Mouse (Mus musculus) kidney, postnatal 14 days (tissue): Measurements from ENCODE around the gene Slc7a4.
A peak's percentile ranks its signal among the peaks of the same experiment; 100 is the strongest.
"Not testable (repeated sequence)": the region's sequence is repeated elsewhere in the genome, so short reads cannot be mapped to it uniquely, and the experiment has no call there.

ENCODE experiments used
- DNase-seq: peaks from one replicate; pipeline ENCODE4 v3.0.0; 2022; ENCODE audit warnings: mixed read lengths

Slc7a4 gene

DNA sequence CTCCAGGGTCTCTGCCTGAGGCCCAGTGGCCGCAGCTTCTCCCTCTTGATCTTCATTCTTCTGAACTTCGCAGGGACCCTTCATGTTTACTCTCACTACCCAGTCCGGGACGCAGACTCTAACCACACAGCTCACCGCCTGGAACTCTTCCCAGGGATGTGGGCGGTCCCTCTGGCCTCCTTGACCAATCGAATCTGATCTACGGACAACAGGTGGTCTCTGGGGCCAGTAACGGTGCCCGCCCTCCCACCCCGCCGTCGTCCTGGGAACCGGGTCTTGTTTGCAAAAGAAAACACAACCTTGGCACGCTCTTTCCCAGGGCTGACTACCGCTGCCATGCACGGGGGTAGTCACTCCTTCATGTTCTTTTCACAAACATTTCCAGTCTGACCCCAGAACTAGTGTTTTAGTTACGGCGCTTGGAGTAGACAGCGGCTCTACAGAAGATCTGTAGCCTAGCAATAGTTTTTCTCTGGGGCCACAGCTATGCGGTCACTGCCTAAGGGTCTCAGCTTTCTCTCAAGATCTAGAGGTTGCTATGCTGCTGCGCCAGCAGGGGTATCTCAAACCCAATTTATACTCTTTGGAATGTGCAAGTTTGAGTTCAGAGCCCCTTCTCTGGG is 21.8 kb downstream of the Slc7a4 start, which contains the start of gene Lrrc74b:
Gene Lrrc74b, minus strand, starts transcription at position 120 of the 623 bp plus-strand sequence.
- DNase-seq, result peak; percentile 62

DNA sequence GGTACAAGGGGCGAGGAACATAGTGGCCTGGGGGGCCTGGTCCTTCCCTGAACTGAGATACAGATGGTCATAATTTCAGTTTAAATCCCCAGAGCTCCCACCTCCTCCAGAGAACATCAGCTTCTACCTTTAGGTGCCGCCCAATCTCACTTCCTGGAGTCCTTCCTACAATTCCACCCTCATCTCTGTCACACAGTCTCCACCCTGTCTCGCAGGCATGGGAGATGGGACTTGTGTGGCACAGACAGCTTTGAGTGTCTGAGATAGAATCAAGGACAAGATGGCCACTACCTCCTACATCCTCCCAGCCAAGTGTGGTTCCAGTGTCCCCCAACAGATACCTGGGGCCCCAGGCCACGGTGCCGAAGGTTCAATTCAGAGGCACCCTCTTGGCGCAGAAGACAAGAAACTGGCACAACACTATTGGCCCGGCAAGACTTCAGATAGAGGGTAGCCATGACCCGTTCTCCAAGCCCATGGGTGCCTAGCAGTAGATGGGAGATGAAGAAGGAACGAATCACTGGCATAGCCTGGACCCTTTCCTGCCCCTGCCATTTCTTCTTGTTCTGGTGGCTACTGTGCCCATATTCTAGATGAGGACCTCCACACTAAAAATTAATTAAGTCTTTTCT is 23.5 kb downstream of the Slc7a4 start:
- DNase-seq, result no peak

DNA sequence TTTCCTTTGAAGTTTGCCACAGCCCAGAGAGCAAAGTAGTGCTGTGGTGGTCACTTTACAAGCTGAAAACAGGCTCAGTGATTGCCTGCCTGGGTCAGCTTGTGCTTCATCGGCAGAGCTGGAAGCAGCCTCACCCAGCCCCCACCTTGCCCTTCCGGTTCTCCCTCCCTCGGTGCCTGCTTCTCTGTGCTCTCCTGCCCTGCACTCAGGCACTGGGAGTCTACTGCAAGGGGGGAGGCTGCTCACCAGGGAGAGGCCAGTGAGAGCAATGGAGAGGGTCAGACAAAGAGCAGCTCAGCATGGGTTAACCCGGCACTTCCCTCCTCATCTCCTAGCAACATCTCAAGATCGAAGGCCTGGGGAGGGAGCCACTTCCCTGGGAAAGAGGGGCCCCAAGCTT is 24.2 kb downstream of the Slc7a4 start:
- DNase-seq, result no peak

DNA sequence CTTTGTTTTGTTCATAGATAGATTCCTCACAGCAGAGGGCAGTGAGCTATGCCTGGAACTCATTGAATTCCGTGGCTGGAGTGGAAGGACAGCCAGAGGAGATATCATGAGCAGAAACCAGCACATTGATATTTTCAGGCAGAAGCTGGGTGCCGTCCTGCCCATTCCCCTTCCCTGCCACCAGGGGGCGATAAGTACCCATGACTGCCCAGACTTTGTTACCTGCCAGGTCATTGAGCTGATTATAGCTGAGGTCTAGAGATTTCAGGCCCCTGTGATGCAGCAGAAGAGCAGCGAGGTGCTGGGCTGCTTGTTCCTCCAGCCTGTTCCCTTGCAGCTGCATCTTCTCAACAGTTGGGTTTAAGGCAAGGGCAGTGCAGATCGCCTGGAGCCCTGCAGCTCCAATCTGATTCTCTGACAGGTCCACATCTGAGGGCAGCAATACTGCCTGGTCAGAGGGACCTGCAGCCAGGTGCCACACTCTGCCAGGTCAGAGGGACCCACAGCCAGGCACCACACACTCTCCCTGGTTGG is 25.0 kb downstream of the Slc7a4 start:
- peak; percentile 77 for DNase-seq

DNA sequence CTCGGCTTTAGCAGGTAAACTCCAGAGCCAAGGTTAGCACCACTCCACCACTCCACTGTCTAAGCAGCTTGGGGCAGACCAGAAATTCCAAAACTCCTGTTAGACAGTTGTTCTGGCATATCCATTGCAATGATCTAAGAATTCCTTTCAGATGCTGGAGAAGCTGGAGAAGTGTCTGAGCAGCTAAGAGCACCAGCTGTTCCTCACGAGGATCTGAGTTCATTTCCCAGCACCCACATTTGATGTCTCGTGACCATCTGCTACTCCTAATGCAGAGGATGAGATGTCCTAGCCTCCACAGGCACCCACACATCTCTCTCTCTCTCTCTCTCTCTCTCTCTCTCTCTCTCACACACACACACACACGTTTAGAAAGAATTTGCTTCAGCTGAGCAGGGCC is 26.1 kb downstream of the Slc7a4 start:
- no peak for DNase-seq

DNA sequence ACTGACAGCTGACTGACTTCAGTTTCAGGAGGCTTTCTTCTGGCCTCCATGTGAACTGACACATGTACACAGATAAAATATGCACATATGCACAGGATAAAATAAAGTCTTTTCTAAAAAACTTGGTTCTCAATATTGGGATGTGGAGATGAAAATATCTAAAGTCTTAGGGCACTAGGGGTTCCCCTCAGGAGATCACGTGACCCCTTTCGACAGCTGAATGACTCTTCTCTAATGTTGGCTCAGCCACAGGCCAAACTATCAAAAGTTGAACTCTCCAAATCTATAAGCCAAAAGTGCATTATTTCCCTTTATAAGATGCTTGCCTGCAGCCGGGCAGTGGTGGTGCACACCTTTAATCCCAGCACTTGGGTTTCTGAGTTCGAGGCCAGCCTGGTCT is 26.8 kb downstream of the Slc7a4 start:
- no peak for DNase-seq

DNA sequence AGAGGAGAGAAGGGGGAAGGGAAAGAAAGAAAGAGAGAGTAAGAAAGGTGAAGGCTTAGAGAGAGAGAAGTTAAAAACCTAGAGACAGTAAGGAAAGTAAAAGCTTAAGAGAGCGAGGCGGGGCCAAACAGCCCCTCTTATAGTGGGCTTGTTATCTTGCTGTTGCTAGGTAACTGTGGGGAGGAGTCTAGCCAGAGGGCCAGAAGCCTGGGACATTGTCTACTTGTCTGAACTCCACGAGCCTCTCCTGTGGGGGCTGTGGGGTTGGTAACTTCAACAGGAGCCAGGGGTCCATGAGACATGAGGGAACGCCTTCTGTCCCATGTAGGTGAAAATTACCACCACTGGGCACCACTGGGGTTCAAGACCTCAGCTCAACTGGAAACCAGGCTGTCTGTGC is 28.3 kb downstream of the Slc7a4 start:
- DNase-seq, result not testable (repeated sequence)

DNA sequence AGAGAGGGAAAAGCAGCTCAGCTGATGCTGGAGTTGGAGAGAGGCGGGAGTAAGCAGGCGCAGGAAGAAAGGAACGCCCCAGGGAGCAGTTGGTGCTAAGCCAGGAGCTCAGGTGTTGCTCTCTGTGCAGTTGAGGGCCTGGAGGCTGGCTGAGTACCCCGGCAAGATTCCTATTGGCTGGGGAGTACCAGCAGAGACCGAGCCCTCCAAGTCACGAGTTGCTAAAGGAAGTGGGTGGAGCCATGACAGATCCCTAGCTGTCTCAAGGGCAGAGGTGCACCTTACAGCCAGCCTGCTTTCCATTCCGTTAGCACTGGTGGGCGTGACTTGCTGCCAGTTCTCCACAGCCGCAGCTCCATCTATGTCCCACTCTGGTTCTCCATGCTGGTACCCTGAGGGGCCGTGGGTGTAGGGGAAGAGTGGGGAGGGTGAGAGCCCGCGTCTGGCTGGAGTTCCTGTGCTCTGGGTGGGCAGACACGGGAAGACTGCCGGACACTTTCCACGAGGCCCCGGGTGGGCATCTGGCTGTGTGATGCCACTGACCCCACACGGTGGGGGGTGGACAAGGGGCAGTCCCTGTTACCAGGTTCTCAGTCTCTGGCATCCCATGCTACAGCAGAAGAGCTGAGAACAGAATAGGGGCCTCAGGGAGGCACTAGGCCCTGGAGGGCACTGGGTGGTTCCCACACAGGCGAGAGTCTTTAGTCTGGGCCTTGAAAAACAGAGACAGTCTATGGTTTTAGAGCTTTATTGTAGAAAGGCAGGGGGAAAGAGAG is 28.9 kb downstream of the Slc7a4 start:
- peak; percentile 82 for DNase-seq

DNA sequence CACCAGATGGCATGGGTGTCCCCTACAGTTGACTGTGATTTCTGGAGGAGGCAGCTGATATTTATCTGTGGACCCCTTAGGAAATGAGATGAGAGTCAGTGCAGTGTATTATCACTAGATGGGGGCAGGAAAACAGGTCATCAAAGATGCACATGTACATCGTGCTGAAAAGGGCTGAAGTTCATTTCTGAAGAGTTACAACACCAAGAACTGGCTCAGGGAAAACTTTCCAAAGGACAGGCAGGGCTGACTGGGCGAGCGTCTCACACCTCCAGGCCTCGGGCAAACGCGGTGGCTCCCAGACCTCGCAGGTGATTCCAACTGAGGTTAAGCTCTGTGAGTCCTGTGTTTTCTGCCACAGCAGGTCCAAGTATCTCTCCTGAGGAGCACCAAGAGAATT is 30.2 kb downstream of the Slc7a4 start:
- no peak for DNase-seq

DNA sequence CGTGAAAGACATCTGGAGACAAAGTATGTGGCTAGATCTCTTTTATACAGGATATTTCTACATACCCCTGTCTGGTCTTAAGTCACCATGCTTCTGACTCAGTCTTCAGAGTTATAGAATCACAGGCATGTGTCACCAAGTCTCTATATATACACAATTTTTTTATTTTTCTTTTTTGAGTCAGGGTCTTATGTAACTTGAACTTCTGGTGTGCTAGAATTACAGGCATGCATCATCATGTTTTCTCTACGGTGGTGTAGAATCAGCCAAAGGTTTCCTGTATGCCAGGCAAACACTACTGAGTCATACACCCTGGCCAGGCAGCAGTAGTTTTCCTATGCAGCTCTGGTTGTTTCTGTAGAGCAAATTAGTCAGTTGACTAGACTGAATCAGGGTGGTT is 40.4 kb downstream of the Slc7a4 start:
- no peak for DNase-seq

DNA sequence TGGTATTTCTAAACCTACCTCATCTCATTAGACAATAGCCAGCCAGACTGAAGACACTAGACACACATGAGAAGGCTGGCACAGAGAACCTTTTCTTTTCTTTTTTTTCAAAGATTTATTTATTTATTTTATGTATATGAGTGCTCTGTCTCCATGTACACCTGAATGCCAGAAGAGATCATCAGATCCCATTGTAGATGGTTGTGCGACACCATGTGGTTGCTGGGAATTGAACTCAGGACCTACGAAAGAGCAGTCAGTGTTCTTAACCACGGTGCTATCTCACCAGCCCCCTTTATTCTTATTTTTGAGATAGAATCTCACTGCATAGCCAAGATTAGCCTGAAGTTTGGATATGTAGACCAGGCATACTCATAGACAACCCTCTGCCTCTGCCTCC is 46.4 kb downstream of the Slc7a4 start:
- no peak for DNase-seq

DNA sequence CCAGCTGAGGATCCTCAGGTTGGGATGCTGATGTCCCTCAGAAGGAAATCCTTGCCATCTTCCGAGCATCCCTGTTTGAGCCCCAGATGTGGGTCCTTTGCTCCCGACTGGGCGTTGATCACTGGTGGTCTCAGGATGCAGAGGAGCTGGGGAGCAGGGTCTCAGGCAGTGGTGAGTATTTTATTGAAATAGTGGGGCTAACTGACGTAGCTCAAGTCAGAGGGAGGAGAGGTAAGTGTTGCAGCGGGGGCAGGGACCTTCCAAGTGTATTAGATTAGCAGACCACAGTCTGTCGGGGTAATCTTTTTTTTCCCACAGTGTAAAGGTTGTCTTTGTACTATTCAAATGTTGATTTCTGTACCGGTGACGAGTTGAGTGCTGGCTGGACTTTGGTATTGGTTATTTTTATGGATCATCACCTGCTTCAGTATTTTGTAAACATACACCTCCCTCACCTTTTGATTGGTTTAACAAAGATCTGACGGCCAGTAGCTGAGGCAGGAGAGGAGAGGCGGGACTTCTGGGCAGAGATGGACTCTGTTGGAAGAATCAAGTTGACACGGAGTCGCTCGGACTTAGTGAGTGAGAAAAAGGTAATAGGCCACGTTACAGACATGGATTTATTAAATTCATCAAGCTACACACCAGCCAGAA is 50.2 kb downstream of the Slc7a4 start:
- no peak for DNase-seq

DNA sequence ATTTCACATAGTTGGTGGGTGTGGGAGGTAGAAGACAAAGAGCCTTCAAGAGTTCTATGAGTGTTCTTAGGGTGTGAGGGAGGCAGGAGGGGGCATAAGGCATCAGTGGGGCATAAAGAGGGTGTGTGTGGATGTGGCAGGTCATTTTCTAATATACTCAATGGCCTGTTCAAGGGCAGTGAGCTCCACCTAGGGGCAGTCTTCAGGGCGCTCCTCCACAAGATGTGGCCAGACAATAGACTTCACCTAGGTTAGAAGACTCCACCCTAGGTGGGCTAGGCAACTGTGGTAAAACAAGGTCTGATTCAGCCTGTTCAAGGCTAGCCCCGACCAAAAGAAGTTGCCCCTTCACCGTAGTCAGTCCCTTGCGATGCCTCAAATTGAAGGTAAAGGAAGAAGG is 50.7 kb downstream of the Slc7a4 start:
- DNase-seq, result peak; percentile 52

DNA sequence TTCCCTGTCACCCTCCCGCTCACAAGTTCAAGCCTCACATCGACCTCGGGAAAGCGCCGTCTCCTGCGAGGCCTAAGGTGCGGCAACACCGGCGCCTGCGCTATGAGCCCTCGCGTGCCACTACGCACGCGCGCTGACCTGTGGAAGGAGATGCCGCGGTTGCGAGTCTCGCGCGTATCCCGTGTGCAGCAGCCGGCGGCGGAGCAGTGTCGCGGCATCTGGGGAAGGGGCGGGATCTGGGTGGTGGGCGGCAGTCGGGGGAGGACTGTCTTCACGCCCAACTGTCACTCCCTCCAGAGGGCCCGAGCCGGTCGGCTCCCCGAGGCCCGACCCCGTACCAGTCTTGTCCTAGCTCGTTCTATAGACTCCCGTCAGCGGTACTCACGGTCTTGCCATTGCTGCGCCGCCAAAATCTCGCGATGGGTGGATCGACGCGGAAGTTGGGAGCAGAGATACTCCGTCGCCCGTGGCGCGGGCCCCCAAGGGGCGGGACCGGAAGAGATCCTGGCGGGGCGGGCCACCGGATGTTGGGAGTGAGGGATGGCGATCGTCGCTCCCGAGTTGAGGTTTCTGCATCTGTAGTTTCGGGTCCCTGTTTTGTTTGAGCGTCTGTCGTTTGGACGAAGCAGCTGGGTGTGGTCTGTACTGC is 52.2 kb downstream of the Slc7a4 start, which contains the start of gene Thap7:
Gene Thap7, minus strand, starts transcription at position 497 of the 649 bp plus-strand sequence.
- DNase-seq, result peak; percentile 97

DNA sequence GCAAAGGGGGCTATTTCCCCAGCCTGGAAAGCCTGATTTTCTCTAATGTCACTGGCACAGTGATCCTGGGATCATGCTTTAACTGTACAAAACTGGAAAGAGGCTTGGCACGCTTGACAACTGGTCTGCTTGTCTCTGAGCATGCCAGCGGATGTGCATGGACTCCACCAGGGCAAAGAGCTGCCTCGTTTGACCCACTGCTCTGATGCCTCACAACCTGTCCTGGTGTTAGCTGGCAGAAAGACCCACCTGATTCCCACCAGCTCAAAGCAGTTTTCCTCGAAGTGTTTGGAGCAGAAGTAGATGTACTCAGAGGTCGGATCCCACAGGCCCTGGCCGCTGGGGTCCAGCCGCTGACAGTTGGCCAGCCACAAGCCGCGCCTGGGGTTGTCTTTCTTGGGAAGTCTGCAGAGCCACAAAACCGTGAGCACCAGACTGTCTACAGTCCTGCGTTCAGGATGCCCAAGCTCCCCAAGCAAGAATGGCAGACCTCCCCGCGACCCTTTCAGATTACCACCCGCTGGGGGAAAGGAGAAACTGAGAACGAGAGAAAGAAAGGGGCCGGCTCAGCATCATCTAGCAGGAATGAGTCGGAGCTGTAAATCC is 52.9 kb downstream of the Slc7a4 start:
- no peak for DNase-seq

DNA sequence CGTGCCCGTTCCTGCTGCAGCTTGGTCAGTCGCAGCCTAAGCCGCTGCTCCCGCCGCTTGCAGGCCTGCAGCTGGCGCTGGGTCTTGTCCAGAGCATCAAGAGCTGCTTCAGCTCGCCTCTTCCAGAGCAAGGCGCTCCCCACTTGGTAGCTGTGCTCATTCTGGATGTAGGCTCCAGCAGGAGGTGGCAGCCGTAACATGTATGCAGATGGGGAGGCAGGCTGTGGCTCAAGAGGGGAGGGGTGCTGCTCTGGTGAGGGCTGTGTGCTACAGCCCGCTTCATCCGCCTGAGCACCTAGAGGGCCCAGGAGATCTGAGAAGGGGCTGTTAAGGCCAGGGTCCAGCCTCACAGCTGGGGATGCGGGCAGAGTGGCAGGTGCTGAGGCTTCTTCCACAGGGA is 54.7 kb downstream of the Slc7a4 start:
- DNase-seq, result no peak

DNA sequence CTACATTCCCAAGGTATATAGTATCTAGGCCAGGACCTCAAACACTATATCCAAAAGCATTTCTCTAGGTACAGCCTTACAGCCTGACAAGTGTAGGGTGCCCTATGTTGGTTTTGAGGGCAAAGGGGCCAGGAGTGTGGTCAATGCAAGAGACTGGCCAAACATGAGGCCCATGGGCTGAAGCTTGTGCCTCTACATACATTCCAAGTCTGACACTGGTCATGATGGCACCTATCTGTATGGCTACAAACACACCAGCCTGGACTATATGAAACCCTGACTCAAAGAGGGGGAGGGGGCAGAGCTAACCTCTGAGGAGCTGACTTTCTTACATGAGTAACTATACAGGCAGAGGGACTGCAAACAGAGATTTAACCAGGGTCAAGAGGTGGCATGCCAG is 55.4 kb downstream of the Slc7a4 start:
- no peak for DNase-seq

DNA sequence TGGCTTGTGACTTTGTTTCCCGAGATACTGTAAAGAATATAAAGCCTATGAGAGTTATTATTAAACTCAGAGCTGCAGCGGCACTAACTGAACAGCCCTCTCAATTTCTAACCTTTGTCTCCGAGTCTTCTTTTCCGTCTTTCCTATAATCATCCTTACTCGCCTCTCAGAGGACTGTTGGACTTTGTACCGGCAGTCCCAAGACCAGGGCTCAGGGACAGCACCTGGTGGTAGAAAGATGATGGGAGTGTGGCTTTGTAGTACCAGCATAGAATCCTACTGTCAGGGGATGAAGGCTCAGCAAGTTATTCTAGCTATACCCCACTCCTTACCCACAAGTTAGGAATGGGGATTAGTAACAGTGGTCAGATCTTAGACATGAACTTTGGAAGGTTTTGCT is 56.8 kb downstream of the Slc7a4 start:
- peak; percentile 45 for DNase-seq

DNA sequence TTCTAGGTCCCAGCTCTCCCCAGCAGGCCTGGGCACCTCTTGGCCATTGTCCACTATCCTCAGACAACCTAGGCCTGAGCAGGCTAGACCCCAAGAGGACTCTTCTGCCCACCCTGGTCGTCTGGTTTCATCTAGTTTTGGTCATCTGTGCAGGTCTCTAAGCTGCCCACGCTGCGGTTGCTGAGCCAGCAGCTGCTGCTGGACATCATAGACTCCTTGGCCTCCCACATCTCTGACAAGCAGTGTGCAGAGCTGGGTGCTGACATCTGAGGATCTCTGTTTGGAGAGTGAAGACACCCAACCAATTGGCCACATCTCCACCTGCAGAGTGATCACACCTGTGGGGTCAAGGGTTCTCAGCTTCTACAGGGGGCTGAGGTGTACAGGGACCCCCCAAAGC is 57.5 kb downstream of the Slc7a4 start:
- DNase-seq, result no peak

DNA sequence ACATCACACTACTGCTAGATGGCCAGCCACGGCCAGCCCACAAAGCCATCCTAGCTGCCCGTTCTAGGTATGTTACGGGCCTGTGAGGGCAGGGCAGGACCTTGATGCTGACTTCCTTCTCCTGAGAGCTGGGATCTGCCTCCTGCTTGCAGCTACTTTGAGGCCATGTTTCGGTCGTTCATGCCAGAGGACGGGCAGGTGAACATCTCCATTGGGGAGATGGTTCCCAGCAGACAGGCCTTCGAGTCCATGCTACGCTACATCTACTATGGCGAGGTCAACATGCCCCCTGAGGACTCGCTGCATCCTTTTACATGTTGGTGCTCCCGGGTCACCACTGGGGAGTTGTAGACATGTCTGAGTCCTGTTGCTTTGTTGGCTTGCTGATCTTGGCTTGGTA is 58.9 kb downstream of the Slc7a4 start:
- no peak for DNase-seq
